In the genomic region with DNA sequence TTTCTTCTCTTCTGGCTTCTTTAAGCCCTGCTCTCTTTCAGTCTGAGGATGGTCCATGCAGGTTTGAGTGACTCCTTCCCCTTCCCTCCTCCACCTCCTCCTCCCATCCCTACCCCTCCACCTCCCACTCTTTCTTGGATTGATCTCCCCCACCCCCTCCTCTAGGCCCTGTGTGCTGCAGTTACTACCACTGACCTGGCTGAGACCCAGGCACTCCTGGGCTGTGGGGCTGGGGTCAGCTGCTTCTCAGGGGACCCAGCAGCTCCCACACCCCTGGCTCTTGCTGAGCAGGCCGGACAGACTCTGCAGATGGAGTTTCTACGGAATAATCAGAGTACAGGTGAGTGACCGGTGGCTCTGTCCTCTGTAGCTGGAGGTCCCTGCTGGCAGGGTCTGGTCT, we compare ENCODE assay signal across 14 mouse cellular contexts. TPM values are rescaled to one million over a fixed set of nuclear protein-coding genes. Genes with fewer than 3 reads are reported as not detected.
DNase-seq lines count a peak whose midpoint lies in the region; TF ChIP-seq lines count a peak whose summit lies in the region.
"Had no signal": no experiment of that assay in that cellular context is flagged by ENCODE, and none has a peak within 500 bp of the region (broad histone marks: within the 10 kb centered on the region; RNA-seq: fewer than 3 reads in every experiment).

No protein-coding gene starts in this region.

- 0 out of 2 replicates have a peak, but pooled peaks cover 2% of the 10 kb centered on the region for H3K36me3 ChIP-seq in kidney, adult 2 months (ENCODE audit: control insufficient read depth, insufficient read depth, low read length)
- H3K36me3 ChIP-seq in E14TG2a.4 (ENCODE audit: insufficient read depth, low read length) (peaks cover 64% of the 10 kb centered on the region), ES-Bruce4 (ENCODE audit: control insufficient read depth, insufficient read depth, low read length, poor library complexity, severe bottlenecking) (no peaks in the 10 kb centered on the region)
- H3K36me3 ChIP-seq in limb, embryonic 10.5 days: peaks cover 38% of the 10 kb centered on the region
- H3K36me3 ChIP-seq: hindbrain, embryonic 15.5 days had no signal

- no peak for DNase-seq in kidney, adult 2 months
- no peak for DNase-seq in kidney, adult 11 months
- no peak for DNase-seq in limb, embryonic 10.5 days (ENCODE audit: low spot score)
- no peak for DNase-seq in adrenal gland, adult 8-10 months
- no peak for DNase-seq in T-cell, adult 2 months (ENCODE audit: low spot score)
- no peak for DNase-seq in spleen, postnatal 4 days (ENCODE audit: low spot score in 2 of 2)
- DNase-seq: cerebellum, adult 18-20 months had no signal

- no peak for TF ChIP-seq EP300 in ES-Bruce4 (IDR thresholded peaks at IDR 0.05; ENCODE audit: insufficient read depth, low read depth, low read length)

- no peak for TF ChIP-seq POLR2A in kidney, adult 2 months (IDR thresholded peaks at IDR 0.05; ENCODE audit: low read depth, low read length)
- no peak for TF ChIP-seq POLR2A in ES-Bruce4 (IDR thresholded peaks at IDR 0.05; ENCODE audit: insufficient read depth, low read length)

- WGBS in kidney, adult 2 months: 73% methylated on average over 3 of the region's 3 CpGs
- WGBS in limb, embryonic 10.5 days: 57% methylated on average over 3 of the region's 3 CpGs

- H3K27me3 ChIP-seq in kidney, adult 2 months (replicated peaks; ENCODE audit: control insufficient read depth, insufficient read depth, low read length): no peaks in the 10 kb centered on the region
- H3K27me3 ChIP-seq in E14TG2a.4 (ENCODE audit: insufficient read depth, low read length) (no peaks in the 10 kb centered on the region), ES-Bruce4 (ENCODE audit: control insufficient read depth, insufficient read depth, low read length, poor library complexity, severe bottlenecking) (no peaks in the 10 kb centered on the region)
- no peaks in the 10 kb centered on the region for H3K27me3 ChIP-seq in limb, embryonic 10.5 days (ENCODE audit: low read depth, poor library complexity, severe bottlenecking)
- H3K27me3 ChIP-seq: hindbrain, embryonic 15.5 days had no signal

- H3K4me3 ChIP-seq in kidney, adult 2 months (ENCODE audit: insufficient read depth, low read depth, low read length): peak overlapping the region; percentile 16; the same call in 1 of the 2 replicates
- H3K4me3 ChIP-seq in E14TG2a.4 (replicated peaks; ENCODE audit: low read length) (peak overlapping the region; percentile 59), ES-Bruce4 (ENCODE audit: low read depth, low read length) (no peak overlapping the region)
- peak overlapping the region; percentile 18 for H3K4me3 ChIP-seq in limb, embryonic 10.5 days
- H3K4me3 ChIP-seq: hindbrain, embryonic 15.5 days; left cerebral cortex, adult 2 months had no signal

- TF ChIP-seq CTCF in kidney, adult 2 months (conservative IDR thresholded peaks at IDR 0.05; ENCODE audit: insufficient read depth, insufficient read length, low read depth, low read length): no peak
- TF ChIP-seq CTCF in E14TG2a.4 (conservative IDR thresholded peaks at IDR 0.05; ENCODE audit: low read length): no peak
- TF ChIP-seq CTCF in ES-Bruce4 (IDR thresholded peaks at IDR 0.05; ENCODE audit: low read depth, low read length): no peak

- 0 out of 2 replicates have a peak overlapping the region, but pooled peaks have one; percentile 16 for H3K27ac ChIP-seq in kidney, adult 2 months (ENCODE audit: insufficient read depth, low read depth, low read length)
- H3K27ac ChIP-seq in ES-Bruce4 (ENCODE audit: insufficient read depth, low read length): peak overlapping the region; percentile 28; the same call in 1 of the 2 replicates
- peak overlapping the region; percentile 85 for H3K27ac ChIP-seq in limb, embryonic 10.5 days
- H3K27ac ChIP-seq: left cerebral cortex, adult 2 months had no signal

- H3K9me3 ChIP-seq in E14TG2a.4 (ENCODE audit: low read length) (peaks cover 15% of the 10 kb centered on the region), ES-Bruce4 (replicated peaks; ENCODE audit: control insufficient read depth, insufficient read depth, low read length, poor library complexity, severe bottlenecking) (no peaks in the 10 kb centered on the region)
- H3K9me3 ChIP-seq in limb, embryonic 10.5 days (replicated peaks): no peaks in the 10 kb centered on the region
- H3K9me3 ChIP-seq: hindbrain, embryonic 15.5 days had no signal

- H3K9ac ChIP-seq in ES-Bruce4 (ENCODE audit: low read depth, poor library complexity, severe bottlenecking): no peak overlapping the region
- H3K9ac ChIP-seq: hindbrain, embryonic 15.5 days had no signal

- H3K4me1 ChIP-seq in kidney, adult 2 months (ENCODE audit: control insufficient read depth, insufficient read depth, low read length): no peaks in the 10 kb centered on the region
- H3K4me1 ChIP-seq in E14TG2a.4 (replicated peaks; ENCODE audit: low read depth, low read length) (peaks cover 55% of the 10 kb centered on the region), ES-Bruce4 (ENCODE audit: control insufficient read depth, insufficient read depth, low read length) (peaks cover 2% of the 10 kb centered on the region)
- peaks cover 44% of the 10 kb centered on the region for H3K4me1 ChIP-seq in limb, embryonic 10.5 days

RNA-seq across cellular contexts. Expression of a gene that starts 16.1 kb away (rescaled TPM):
- not detected in 2 replicates for polyA plus RNA-seq in kidney, adult 2 months (2012; rRNA removed)
- 1.7 TPM in 1 of 2 replicates, not detected in the other for polyA plus RNA-seq in ES-Bruce4 (2011; ENCODE audit: insufficient read depth, insufficient read length, low read depth, missing spikeins)
- polyA plus RNA-seq in limb, embryonic 10.5 days (2016; fragmentation: Nextera tagmentation; extraction: Ambion mirVana): 0.06 TPM in 1 of 2 replicates, not detected in the other
- total RNA-seq in adrenal gland, adult 8-10 months (2022): 1 to 10 TPM in 2 of 4 experiments, not detected in 2; 4.4 to 8.6 TPM
- total RNA-seq: adrenal gland, postnatal 14 days; megakaryocyte-erythroid progenitor cell, adult 5-6 weeks; MEL had no signal
- polyA plus RNA-seq: hindbrain, embryonic 15.5 days had no signal

RNA-seq across cellular contexts. Expression of a gene that starts 26.9 kb away (rescaled TPM):
- polyA plus RNA-seq in kidney, adult 2 months (2012; rRNA removed): 26.9 and 28.6 TPM in 2 replicates
- polyA plus RNA-seq in ES-Bruce4 (2011; ENCODE audit: insufficient read depth, insufficient read length, low read depth, missing spikeins): 2.9 TPM in 1 of 2 replicates, not detected in the other
- polyA plus RNA-seq in limb, embryonic 10.5 days (2016; fragmentation: Nextera tagmentation; extraction: Ambion mirVana): 9.2 and 9.3 TPM in 2 replicates
- 100 to 1,000 TPM; 219 to 291 (median 255) TPM for total RNA-seq in adrenal gland, adult 8-10 months (2022)

RNA-seq across cellular contexts. Expression of a gene that starts 46.7 kb away (rescaled TPM):
- 68.7 and 69.7 TPM in 2 replicates for polyA plus RNA-seq in kidney, adult 2 months (2012; rRNA removed)
- polyA plus RNA-seq in ES-Bruce4 (2011; ENCODE audit: insufficient read depth, insufficient read length, low read depth, missing spikeins): 28.2 and 31.5 TPM in 2 replicates
- 13.1 and 20.5 TPM in 2 replicates for polyA plus RNA-seq in limb, embryonic 10.5 days (2016; fragmentation: Nextera tagmentation; extraction: Ambion mirVana)
- total RNA-seq in adrenal gland, adult 8-10 months (2022): 10 to 100 TPM; 34.8 to 67.7 (median 49.6) TPM

Comparison
In these comparisons a context has a peak if more than half of its experiments do, and no peak if none do; other contexts are left out.
1. H3K27ac ChIP-seq: peak in every context shown above with its lines; median percentile 85 in limb, embryonic 10.5 days; 28 in ES-Bruce4; 16 in kidney, adult 2 months.